Mouse (Mus musculus) embryo, embryonic 10.5 days (tissue): ENCODE data around the gene S100a3.

Source experiments
- DNase-seq: peaks from one replicate; pipeline ENCODE4 v3.0.0-alpha.2; 2015; ENCODE audit warnings: low spot score

Gene S100a3

GRCm38 (mm10) chr3:90601486-90602110 lies 41.2 kb downstream of the S100a3 start, which contains the start of gene Gm42674:
Gene Gm42674 (plus strand): TSS chr3:90601904.
- DNase-seq, result no peak

DNA sequence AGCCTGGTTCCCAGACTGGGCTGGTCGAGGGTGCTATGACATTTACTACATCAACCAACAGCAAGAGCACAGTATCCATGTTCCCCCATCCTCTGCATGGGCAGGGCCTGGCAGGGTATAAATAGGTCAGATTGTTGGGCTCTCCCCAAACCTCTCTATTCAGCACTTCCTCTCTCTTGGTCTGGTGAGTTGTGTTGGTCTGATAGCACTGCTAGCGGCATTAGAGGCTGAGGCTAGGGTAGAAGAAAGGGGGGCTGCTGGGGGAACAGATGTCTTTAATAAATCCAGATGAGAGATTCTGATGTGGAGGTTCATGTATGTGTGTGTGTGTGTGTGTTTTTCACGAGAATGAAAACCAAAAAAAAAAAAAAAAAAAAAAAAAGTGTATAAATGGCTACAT lies 43.2 kb downstream of the S100a3 start, which contains the start of gene S100a4:
Gene S100a4 (plus strand): TSS at position 149 of the 400 bp plus-strand sequence.
- DNase-seq, result no peak

DNA sequence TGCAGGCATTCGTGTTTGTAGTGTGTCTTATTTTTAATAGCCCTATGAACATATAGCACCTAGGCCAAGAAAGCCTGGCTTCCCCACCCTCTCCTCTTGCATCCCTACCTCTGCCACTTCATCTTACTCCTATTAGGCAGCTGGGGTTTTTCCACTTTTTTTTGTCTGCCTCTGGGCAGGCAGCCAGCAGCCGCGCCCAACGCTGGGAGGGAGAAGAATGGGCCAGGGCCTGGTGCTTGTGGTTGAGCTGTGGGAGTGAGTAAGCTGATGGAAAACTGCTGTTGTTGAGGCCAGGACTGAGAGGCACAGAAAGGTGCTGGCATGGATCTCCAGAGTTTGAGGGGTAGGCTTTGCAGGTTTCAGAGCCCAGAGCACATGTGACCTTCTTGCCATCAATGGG lies 44.0 kb downstream of the S100a3 start:
- DNase-seq, result no peak

DNA sequence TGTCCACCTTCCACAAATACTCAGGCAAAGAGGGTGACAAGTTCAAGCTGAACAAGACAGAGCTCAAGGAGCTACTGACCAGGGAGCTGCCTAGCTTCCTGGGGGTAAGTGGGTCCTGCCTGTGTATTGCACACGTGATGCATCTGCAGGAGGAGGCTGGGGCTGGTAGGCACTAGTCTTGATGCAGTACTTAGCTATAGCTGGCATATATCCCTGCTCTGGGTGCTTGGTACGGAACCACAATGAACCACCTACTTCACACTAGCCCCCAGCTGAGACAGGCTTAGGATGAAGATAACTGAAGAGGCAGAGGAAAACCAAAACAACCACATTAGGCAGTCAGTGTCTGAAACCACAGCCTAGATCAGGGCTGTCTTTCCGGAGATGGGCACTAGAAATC lies 44.7 kb downstream of the S100a3 start:
- DNase-seq, result no peak

DNA sequence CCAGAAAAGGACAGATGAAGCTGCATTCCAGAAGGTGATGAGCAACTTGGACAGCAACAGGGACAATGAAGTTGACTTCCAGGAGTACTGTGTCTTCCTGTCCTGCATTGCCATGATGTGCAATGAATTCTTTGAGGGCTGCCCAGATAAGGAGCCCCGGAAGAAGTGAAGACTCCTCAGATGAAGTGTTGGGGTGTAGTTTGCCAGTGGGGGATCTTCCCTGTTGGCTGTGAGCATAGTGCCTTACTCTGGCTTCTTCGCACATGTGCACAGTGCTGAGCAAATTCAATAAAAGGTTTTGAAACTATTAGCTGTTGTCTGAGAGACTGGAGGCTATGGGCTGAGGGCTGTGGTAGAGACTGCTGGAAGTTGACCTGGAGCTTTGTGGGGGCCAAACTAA lies 45.4 kb downstream of the S100a3 start:
- DNase-seq, result no peak

GRCm38 (mm10) chr3:90606185-90606584 lies 45.8 kb downstream of the S100a3 start:
- DNase-seq, result peak; percentile 72

GRCm38 (mm10) chr3:90607361-90607760 lies 47.0 kb downstream of the S100a3 start:
- DNase-seq, result no peak

- no peak for DNase-seq
Observed at GRCm38 (mm10) chr3:90608223-90608622, 47.8 kb downstream of the S100a3 start, which contains the start of gene S100a5. Gene S100a5 (plus strand): TSS chr3:90608523.

- no peak for DNase-seq
Observed at GRCm38 (mm10) chr3:90609102-90609501, 48.7 kb downstream of the S100a3 start.

- no peak for DNase-seq
Observed at GRCm38 (mm10) chr3:90611494-90611893, 51.1 kb downstream of the S100a3 start.

GRCm38 (mm10) chr3:90612061-90612460 lies 51.7 kb downstream of the S100a3 start:
- DNase-seq, result no peak

DNA sequence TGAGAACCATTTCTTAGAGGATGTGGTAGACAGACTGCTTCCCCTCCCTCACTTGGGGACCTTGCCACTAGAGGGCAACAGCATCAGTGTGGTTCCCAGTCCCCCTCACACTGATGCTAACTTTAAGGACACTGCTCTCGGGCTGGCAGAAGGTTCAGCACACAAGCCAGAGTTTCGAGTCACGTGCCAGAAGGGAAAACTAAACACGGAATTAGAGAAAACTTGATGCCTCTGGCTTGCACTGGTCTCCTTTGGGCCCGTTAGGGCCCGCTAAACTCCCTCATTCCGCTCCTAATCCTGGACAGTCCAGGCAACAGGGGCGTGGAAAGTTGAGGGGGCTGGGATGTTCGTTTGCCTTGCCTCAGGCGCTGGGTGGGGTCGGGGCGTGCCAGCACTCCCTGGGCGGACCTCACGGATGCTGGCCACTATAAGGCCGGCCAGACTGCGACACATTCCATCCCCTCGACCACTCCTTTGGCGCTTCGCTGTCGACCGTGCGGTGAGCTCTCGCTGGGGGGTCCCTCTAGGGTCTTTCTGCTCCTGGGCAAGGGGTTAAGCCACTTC lies 52.4 kb downstream of the S100a3 start, which contains the start of gene S100a6:
Gene S100a6 (plus strand): TSS at position 155 of the 564 bp plus-strand sequence.
- DNase-seq, result peak; percentile 84

- no peak for DNase-seq
Observed at GRCm38 (mm10) chr3:90613461-90614147, 53.2 kb downstream of the S100a3 start.

DNA sequence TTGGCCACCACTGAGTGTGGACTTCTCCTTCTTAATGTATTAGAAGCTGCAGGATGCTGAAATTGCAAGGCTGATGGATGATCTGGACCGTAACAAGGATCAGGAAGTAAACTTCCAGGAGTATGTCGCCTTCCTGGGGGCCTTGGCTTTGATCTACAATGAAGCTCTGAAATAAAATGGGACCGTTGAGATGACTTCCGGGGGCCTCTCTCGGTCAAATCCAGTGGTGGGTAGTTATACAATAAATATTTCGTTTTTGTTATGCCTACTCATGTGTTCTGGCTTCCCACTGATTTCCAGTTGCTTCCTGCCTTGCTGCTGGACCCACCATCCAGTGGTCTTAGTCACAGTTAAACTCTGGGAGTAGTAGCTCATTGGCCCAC lies 53.8 kb downstream of the S100a3 start:
- DNase-seq, result no peak

- DNase-seq, result no peak
Observed at GRCm38 (mm10) chr3:90614611-90615251, 54.4 kb downstream of the S100a3 start.

DNA sequence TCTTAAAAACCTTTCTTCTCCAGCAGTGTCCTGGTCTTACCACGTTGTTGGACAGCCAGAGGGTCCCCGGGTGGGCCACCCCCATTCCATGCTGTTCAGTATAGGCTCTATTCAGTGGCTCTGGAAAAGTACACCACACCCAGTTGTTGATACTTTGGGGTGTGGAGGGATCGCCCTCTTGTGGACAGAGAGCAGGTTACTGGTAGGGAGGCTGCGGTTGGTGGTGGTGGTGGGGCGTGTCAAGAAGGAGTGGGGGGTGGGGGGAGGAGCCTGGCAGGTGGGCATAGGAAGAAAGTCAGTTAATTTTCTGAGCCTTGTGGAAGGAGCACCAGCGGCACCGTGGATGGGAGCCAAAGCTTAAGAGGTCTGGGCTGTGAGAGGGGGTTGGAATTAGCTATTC lies 55.0 kb downstream of the S100a3 start:
- peak; percentile 78 for DNase-seq

DNA sequence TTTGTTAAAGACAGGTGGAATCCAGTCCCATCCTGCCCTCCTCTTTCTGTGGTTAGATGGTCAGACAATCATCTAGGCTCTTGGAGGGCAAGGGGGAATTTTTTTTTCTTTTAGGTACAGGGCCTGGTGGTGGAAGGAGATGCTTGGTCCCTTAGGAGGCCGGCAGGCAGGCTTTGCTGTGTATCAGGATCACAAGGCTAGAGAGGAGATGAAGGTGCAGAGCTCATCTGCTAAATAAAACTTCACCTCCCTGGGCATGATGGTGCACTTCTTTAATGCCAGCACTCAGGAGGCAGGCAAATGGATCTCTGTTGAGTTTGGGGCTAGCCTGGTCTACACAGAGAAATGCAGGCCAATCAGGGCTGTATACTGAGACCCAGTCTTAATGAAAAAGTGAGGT lies 55.5 kb downstream of the S100a3 start:
- DNase-seq, result no peak

GRCm38 (mm10) chr3:90617586-90617985 lies 57.2 kb downstream of the S100a3 start:
- DNase-seq, result no peak

DNA sequence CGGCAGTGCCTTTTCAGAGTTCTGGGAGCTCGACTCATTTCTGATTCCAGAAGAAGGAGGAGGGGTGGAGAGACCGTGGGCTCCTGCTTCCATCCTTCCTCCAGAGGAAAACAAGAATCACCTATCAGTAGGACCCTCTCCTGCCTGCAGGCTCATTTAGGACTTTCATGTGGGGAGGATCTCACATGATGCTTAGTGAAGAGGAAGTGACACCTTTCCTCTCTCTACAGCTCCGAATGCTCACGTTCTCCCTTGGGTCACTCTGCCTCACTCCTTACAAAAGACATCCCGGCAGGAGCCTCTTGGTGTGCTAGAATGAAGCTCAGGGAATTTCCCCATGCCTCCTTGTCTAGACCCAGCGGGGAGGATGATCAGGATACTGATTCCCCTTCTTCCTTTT lies 61.2 kb downstream of the S100a3 start:
- DNase-seq, result no peak

- peak; percentile 61 for DNase-seq
Observed at GRCm38 (mm10) chr3:90623435-90624071, 63.2 kb downstream of the S100a3 start.

DNA sequence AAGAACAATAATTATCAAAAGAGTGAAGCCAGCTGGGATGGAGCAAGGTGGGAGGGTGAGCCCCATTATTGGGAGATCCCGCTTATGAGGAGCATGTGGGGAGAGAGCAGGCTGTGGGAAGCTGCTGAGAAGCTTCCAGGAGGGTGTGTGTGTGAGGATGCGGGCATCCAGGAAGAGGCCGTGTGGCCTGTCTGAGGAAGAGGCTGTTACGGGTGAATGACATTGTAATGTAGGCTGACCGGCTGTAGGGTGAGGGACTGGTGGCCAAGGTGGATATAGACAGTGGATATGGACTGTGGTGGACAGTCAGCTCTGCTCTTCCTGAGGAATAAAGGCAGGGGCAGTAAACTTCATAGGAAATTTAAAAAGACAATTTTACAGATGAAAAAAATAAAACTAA lies 65.1 kb downstream of the S100a3 start:
- no peak for DNase-seq
